Mouse (Mus musculus): Measurements from ENCODE around the gene Rbm6.

The Rbm6 gene

GRCm38 (mm10) chr9:107873137-107873536 is at the start of gene Rbm6:
Gene Rbm6 (minus strand): TSS chr9:107873237.
- no peak for ATAC-seq (ENCODE audit: low TSS enrichment)

GRCm38 (mm10) chr9:107919441-107919840 is 46.4 kb upstream of the Rbm6 start:
- no peak for ATAC-seq (ENCODE audit: low TSS enrichment)

- ATAC-seq (ENCODE audit: low TSS enrichment) = peak; percentile 64; the same call in 1 of the 2 replicates
These were observed 45.8 kb upstream of the Rbm6 start for GRCm38 (mm10) chr9:107918884-107919283.

GRCm38 (mm10) chr9:107917895-107918608 is 45.0 kb upstream of the Rbm6 start:
- 0 out of 2 replicates have a peak, but pooled peaks have one; percentile 45 for ATAC-seq (ENCODE audit: low TSS enrichment)

- no peak for ATAC-seq (ENCODE audit: low TSS enrichment)
These were observed 41.9 kb upstream of the Rbm6 start for GRCm38 (mm10) chr9:107914764-107915420.

GRCm38 (mm10) chr9:107910025-107910769 is 37.2 kb upstream of the Rbm6 start:
- ATAC-seq (ENCODE audit: low TSS enrichment) = no peak

- no peak for ATAC-seq (ENCODE audit: low TSS enrichment)
These were observed 35.5 kb upstream of the Rbm6 start for GRCm38 (mm10) chr9:107908410-107909158.

- ATAC-seq (ENCODE audit: low TSS enrichment) = no peak
These were observed 34.7 kb upstream of the Rbm6 start for GRCm38 (mm10) chr9:107907801-107908120.

GRCm38 (mm10) chr9:107906967-107907800 is 34.1 kb upstream of the Rbm6 start:
- ATAC-seq (ENCODE audit: low TSS enrichment) = no peak

- ATAC-seq (ENCODE audit: low TSS enrichment) = no peak
These were observed 33.4 kb upstream of the Rbm6 start, which contains the start of gene Mst1r for GRCm38 (mm10) chr9:107906252-107906966. Gene Mst1r (plus strand): TSS chr9:107906873.

- ATAC-seq (ENCODE audit: low TSS enrichment) = peak; percentile 64
These were observed 31.7 kb upstream of the Rbm6 start for GRCm38 (mm10) chr9:107904726-107905125.

- ATAC-seq (ENCODE audit: low TSS enrichment) = no peak
These were observed 28.5 kb upstream of the Rbm6 start for GRCm38 (mm10) chr9:107901627-107901914.

GRCm38 (mm10) chr9:107900840-107901626 is 28.0 kb upstream of the Rbm6 start:
- peak; percentile 80 for ATAC-seq (ENCODE audit: low TSS enrichment)

- no peak for ATAC-seq (ENCODE audit: low TSS enrichment)
These were observed 26.8 kb upstream of the Rbm6 start for GRCm38 (mm10) chr9:107899855-107900254.

GRCm38 (mm10) chr9:107898563-107898962 is 25.5 kb upstream of the Rbm6 start:
- ATAC-seq (ENCODE audit: low TSS enrichment) = no peak

GRCm38 (mm10) chr9:107891023-107891422 is 18.0 kb upstream of the Rbm6 start:
- ATAC-seq (ENCODE audit: low TSS enrichment) = no peak

GRCm38 (mm10) chr9:107890260-107890659 is 17.2 kb upstream of the Rbm6 start:
- no peak for ATAC-seq (ENCODE audit: low TSS enrichment)

GRCm38 (mm10) chr9:107888267-107888850 is 15.3 kb upstream of the Rbm6 start:
- peak; percentile 50 for ATAC-seq (ENCODE audit: low TSS enrichment)

- ATAC-seq (ENCODE audit: low TSS enrichment) = peak; percentile 98
These were observed 14.8 kb upstream of the Rbm6 start, which contains the start of gene Mon1a for GRCm38 (mm10) chr9:107887804-107888266. Gene Mon1a (plus strand): TSS chr9:107888151.
